In genomic region chr16:17405736-17406443, GRCm38 (mm10) we compare ENCODE assay signal across 8 mouse cellular contexts. TPM values are rescaled to one million over a fixed set of nuclear protein-coding genes. Genes with fewer than 3 reads are reported as not detected.
A peak's percentile ranks its signal among the peaks of the same experiment; 100 is the strongest.
DNase-seq lines count a peak whose midpoint lies in the region; ATAC-seq lines count a peak whose summit lies in the region.

Snap29 (plus strand) TSS chr16:17405986.
Pi4ka (minus strand) TSS chr16:17406314.

- peak within 1 kb of the TSS; percentile 63 for H3K4me2 ChIP-seq in hindbrain, embryonic 15.5 days

- 1% methylated on average over 66 of the region's 69 CpGs for WGBS in hindbrain, embryonic 15.5 days

- ATAC-seq in hindbrain, embryonic 15.5 days (ENCODE audit: low FRiP score, low read depth): peak; percentile 98

- H3K4me3 ChIP-seq in hindbrain, embryonic 15.5 days: peak within 1 kb of the TSS; percentile 69

- H3K27me3 ChIP-seq in hindbrain, embryonic 15.5 days: no peaks in the 10 kb centered on the region

- peaks cover 10% of the 10 kb centered on the region; the same call in 1 of the 2 replicates for H3K36me3 ChIP-seq in hindbrain, embryonic 15.5 days

- peak; percentile 100 for DNase-seq in T-cell, adult 2 months (ENCODE audit: low spot score)
- DNase-seq in cerebellum, postnatal 36 days: peak; percentile 99 to 100
- peak; percentile 99 to 100 for DNase-seq in frontal cortex, postnatal 36 days (ENCODE audit: low spot score in 2 of 2)
- peak; percentile 99 for DNase-seq in left cerebral cortex, adult 11 months (ENCODE audit: low spot score)
- peak; percentile 100 for DNase-seq in lung, postnatal 4 days
- peak; percentile 99 for DNase-seq in retina, postnatal 7 days (ENCODE audit: low read depth, low spot score)
- DNase-seq in urinary bladder, adult 2 months (ENCODE audit: low spot score): peak; percentile 98

- H3K4me1 ChIP-seq in hindbrain, embryonic 15.5 days (replicated peaks): peaks cover 41% of the 10 kb centered on the region

- peak within 1 kb of the TSS; percentile 87 for H3K27ac ChIP-seq in hindbrain, embryonic 15.5 days (replicated peaks)

- no peaks in the 10 kb centered on the region for H3K9me3 ChIP-seq in hindbrain, embryonic 15.5 days

- peak within 1 kb of the TSS; percentile 72 for H3K9ac ChIP-seq in hindbrain, embryonic 15.5 days

RNA-seq across cellular contexts. Expression of gene Snap29, which starts in this region (rescaled TPM):
- 22.4 and 23.4 TPM in 2 replicates for polyA plus RNA-seq in hindbrain, embryonic 15.5 days (2015; fragmentation: Nextera tagmentation; extraction: Ambion mirVana)
- polyA plus RNA-seq in urinary bladder, adult 2 months (2012; rRNA removed): 8.4 and 14.1 TPM in 2 replicates

RNA-seq across cellular contexts. Expression of gene Pi4ka, which starts in this region (rescaled TPM):
- 64.0 and 69.7 TPM in 2 replicates for polyA plus RNA-seq in hindbrain, embryonic 15.5 days (2015; fragmentation: Nextera tagmentation; extraction: Ambion mirVana)
- polyA plus RNA-seq in urinary bladder, adult 2 months (2012; rRNA removed): 70.4 and 75.5 TPM in 2 replicates

Comparison
In these comparisons a context has a peak if more than half of its experiments do, and no peak if none do; other contexts are left out.
1. Peak in every context shown above with its lines: DNase-seq, ATAC-seq, H3K4me3 ChIP-seq and H3K27ac ChIP-seq.